Mouse (Mus musculus): ENCODE measurements around the gene Gm17606. TPM values are rescaled to one million over a fixed set of nuclear protein-coding genes. Genes with fewer than 3 reads are reported as not detected.
"Not testable (repeated sequence)": the region's sequence is repeated elsewhere in the genome, so short reads cannot be mapped to it uniquely, and the experiment has no call there.

The Gm17606 gene
- polyA plus RNA-seq, 1 experiment from 2014 or later, result 0.99 TPM

GRCm38 (mm10) chr14:54607226-54607625, 33.5 kb upstream of the Gm17606 start:
- Histone ChIP-seq H3K9ac (no peak overlapping the region), H3K36me3 (peaks cover 7% of the 10 kb centered on the region), H3K9me3 (no peaks in the 10 kb centered on the region), H3K4me3 (no peak overlapping the region), H3K4me2 (no peak overlapping the region), H3K27ac (no peak overlapping the region), H3K27me3 (no peaks in the 10 kb centered on the region), H3K4me1 (peaks cover 21% of the 10 kb centered on the region)
- no peak for ATAC-seq (ENCODE audit: insufficient number of reproducible peaks, low FRiP score, low TSS enrichment, low read depth)
- 63% methylated on average over 8 of the region's 8 CpGs for WGBS

- Histone ChIP-seq H3K27me3 (no peaks in the 10 kb centered on the region), H3K4me2 (no peak overlapping the region), H3K4me3 (no peak overlapping the region), H3K9me3 (no peaks in the 10 kb centered on the region), H3K4me1 (peaks cover 9% of the 10 kb centered on the region), H3K9ac (no peak overlapping the region), H3K27ac (no peak overlapping the region), H3K36me3 (peaks cover 20% of the 10 kb centered on the region)
- 61% methylated on average over 4 of the region's 4 CpGs for WGBS
- ATAC-seq (ENCODE audit: insufficient number of reproducible peaks, low FRiP score, low TSS enrichment, low read depth), result no peak
These were observed 31.5 kb upstream of the Gm17606 start for GRCm38 (mm10) chr14:54609245-54609644.

- Histone ChIP-seq H3K36me3 (peaks cover 24% of the 10 kb centered on the region), H3K4me2 (no peak overlapping the region), H3K27me3 (no peaks in the 10 kb centered on the region), H3K9ac (no peak overlapping the region), H3K4me3 (no peak overlapping the region), H3K4me1 (peaks cover 6% of the 10 kb centered on the region; the same call in 1 of the 2 replicates), H3K9me3 (no peaks in the 10 kb centered on the region), H3K27ac (no peak overlapping the region)
- no peak for ATAC-seq (ENCODE audit: insufficient number of reproducible peaks, low FRiP score, low TSS enrichment, low read depth)
- 82% methylated on average over 4 of the region's 4 CpGs for WGBS
These were observed 30.8 kb upstream of the Gm17606 start for GRCm38 (mm10) chr14:54609962-54610361.

DNA sequence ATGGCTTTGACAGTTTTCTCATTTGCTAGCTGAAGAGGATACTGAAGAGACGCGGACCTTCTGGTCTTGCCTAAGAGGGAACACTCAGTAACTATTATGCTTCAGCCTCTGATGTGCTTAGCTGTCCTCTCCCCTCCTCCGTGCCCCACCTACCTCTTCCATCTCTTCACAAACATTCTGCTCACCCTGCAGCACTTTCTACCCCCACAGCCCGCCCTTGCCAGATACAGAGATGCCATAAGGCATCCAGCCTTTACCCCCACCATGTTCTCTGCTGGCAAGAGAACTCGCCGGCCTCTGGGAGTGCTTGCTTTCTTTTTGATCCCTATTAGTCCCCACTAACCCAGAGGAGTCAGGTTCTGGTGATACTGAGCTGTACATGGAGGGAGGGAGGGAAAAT, 30.1 kb upstream of the Gm17606 start:
- WGBS, result 73% methylated on average over 6 of the region's 6 CpGs
- H3K4me1 ChIP-seq, result 0 out of 2 replicates have a peak, but pooled peaks cover 3% of the 10 kb centered on the region
- no peak overlapping the region for H3K4me3 ChIP-seq
- no peaks in the 10 kb centered on the region for H3K9me3 ChIP-seq
- no peaks in the 10 kb centered on the region for H3K27me3 ChIP-seq
- no peak overlapping the region for H3K9ac ChIP-seq
- no peak overlapping the region for H3K27ac ChIP-seq
- ATAC-seq (ENCODE audit: insufficient number of reproducible peaks, low FRiP score, low TSS enrichment, low read depth), result no peak
- peaks cover 30% of the 10 kb centered on the region for H3K36me3 ChIP-seq
- H3K4me2 ChIP-seq, result no peak overlapping the region

DNA sequence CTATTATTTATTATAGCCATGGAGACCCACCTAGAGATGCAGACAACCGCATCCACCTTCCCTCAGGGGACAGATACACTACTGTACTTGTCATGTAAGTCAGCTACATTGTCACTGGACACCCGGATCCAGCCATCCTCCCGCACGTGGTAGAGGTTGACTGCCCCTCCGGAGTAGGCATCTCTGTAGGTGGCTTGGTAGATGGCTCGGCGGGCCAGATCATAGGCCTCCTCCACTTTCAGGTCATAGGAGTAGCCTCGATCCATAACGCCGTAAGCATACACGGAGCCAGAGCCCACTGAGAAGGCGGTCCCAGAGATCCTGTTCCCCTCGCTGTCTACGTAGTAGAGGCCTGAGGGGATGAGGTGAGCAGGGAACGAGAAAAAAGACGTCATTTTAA, 26.6 kb upstream of the Gm17606 start:
- not testable (repeated sequence) for H3K4me1 ChIP-seq; ATAC-seq (ENCODE audit: insufficient number of reproducible peaks, low FRiP score, low TSS enrichment, low read depth); H3K9ac ChIP-seq; H3K4me3 ChIP-seq; H3K9me3 ChIP-seq; H3K4me2 ChIP-seq; H3K27ac ChIP-seq; H3K27me3 ChIP-seq
- 90% methylated on average over 16 of the region's 16 CpGs for WGBS
- peaks cover 38% of the 10 kb centered on the region for H3K36me3 ChIP-seq

- no peaks in the 10 kb centered on the region for H3K9me3 ChIP-seq
- no peak overlapping the region for H3K27ac ChIP-seq
- H3K27me3 ChIP-seq, result no peaks in the 10 kb centered on the region
- no peak for ATAC-seq (ENCODE audit: insufficient number of reproducible peaks, low FRiP score, low TSS enrichment, low read depth)
- no peak overlapping the region for H3K4me3 ChIP-seq
- H3K4me2 ChIP-seq, result no peak overlapping the region
- 92% methylated on average over 16 of the region's 16 CpGs for WGBS
- H3K36me3 ChIP-seq, result peaks cover 38% of the 10 kb centered on the region
- no peak overlapping the region for H3K9ac ChIP-seq
- peaks cover 10% of the 10 kb centered on the region; the same call in 1 of the 2 replicates for H3K4me1 ChIP-seq
These were observed 24.4 kb upstream of the Gm17606 start for GRCm38 (mm10) chr14:54616226-54616825.

DNA sequence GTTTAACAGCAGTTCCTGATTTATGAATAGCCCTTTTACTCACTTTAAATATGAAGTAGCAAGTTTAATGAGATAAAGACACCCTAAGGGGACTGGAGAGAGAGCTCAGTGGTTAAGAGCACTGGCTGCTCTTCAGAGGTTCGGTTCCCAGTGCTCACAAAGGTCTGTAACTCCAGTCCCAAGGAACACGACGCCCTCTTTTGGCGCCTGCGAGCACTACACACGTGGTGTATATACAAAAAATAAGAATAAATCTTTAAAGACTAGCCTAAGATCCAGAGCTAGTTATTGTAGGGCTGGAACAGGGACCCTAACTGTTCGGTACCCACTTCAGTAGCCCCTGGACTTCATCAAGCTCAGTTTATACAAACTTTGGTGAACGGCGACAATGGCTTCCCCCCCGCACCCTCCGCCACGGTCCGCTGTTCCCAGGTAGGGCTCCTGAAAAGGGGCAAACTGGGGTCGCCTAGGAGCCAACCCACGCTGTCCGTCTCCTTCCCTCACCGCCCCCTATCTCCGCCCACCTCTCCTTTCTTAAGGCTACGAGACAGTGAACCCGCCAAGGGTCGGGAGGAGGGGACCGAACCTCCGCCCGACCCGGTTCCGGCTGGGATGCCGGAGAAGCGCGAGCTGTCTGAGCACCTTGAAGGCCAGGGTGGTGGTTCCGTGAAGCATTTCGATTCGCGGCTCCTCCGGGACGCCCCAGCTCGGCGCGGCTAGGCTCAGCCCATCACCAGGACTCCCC, 23.4 kb upstream of the Gm17606 start:
- H3K27ac ChIP-seq, result peak overlapping the region; percentile 86
- peak; percentile 36; the same call in 1 of the 2 replicates for ATAC-seq (ENCODE audit: insufficient number of reproducible peaks, low FRiP score, low TSS enrichment, low read depth)
- 2% methylated on average over 34 of the region's 38 CpGs for WGBS
- peaks cover 30% of the 10 kb centered on the region for H3K36me3 ChIP-seq
- peak overlapping the region; percentile 76 for H3K4me3 ChIP-seq
- peak overlapping the region; percentile 68 for H3K9ac ChIP-seq
- H3K4me2 ChIP-seq, result peak overlapping the region; percentile 64
- H3K4me1 ChIP-seq, result peaks cover 10% of the 10 kb centered on the region; the same call in 1 of the 2 replicates
- no peaks in the 10 kb centered on the region for H3K9me3 ChIP-seq
- no peaks in the 10 kb centered on the region for H3K27me3 ChIP-seq

DNA sequence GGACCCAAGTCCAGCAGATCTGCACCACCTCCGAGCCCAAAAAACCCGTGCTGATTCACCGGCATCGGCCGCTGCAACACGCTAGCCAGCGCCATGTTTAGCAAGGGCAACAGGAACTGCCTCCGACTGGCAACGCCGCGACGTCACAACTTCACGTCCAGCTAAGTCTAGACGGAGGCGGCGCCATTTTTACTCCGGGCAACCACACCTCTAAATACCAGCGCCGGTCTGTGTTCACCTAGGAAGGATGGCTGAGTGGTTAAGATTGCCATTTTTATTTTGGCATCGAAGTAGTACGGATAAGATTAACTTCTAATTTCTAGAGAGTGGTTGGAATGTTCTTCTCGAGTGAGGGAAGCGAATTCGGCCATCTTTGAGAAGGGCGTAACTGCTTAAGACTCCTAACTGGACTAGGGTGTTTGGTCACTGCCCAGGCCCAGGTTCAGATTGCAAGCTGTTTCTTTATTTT, 22.8 kb upstream of the Gm17606 start, which contains the start of gene Psmb5:
Psmb5 (minus strand) TSS at position 126 of the 469 bp plus-strand sequence.
- Histone ChIP-seq H3K9ac (peak within 1 kb of the TSS; percentile 68), H3K9me3 (no peaks in the 10 kb centered on the region), H3K36me3 (peaks cover 24% of the 10 kb centered on the region), H3K4me3 (peak within 1 kb of the TSS; percentile 76), H3K27me3 (no peaks in the 10 kb centered on the region), H3K4me2 (peak within 1 kb of the TSS; percentile 64), H3K27ac (peak within 1 kb of the TSS; percentile 86), H3K4me1 (peaks cover 10% of the 10 kb centered on the region; the same call in 1 of the 2 replicates)
- peak; percentile 83 for ATAC-seq (ENCODE audit: insufficient number of reproducible peaks, low FRiP score, low TSS enrichment, low read depth)
- under 1% methylated on average over 25 of the region's 25 CpGs for WGBS

GRCm38 (mm10) chr14:54621133-54621532, 19.6 kb upstream of the Gm17606 start, which contains the start of gene Psmb11:
Gene Psmb11, plus strand, starts transcription at chr14:54621433.
- no peak within 1 kb of the TSS for H3K9ac ChIP-seq
- no peaks in the 10 kb centered on the region for H3K27me3 ChIP-seq
- ATAC-seq (ENCODE audit: insufficient number of reproducible peaks, low FRiP score, low TSS enrichment, low read depth), result no peak
- 87% methylated on average over 1 of the region's 1 CpGs for WGBS
- H3K27ac ChIP-seq, result no peak within 1 kb of the TSS
- no peak within 1 kb of the TSS for H3K4me3 ChIP-seq
- H3K36me3 ChIP-seq, result peaks cover 2% of the 10 kb centered on the region
- H3K9me3 ChIP-seq, result no peaks in the 10 kb centered on the region
- no peak within 1 kb of the TSS for H3K4me2 ChIP-seq
- peaks cover 10% of the 10 kb centered on the region; the same call in 1 of the 2 replicates for H3K4me1 ChIP-seq

DNA sequence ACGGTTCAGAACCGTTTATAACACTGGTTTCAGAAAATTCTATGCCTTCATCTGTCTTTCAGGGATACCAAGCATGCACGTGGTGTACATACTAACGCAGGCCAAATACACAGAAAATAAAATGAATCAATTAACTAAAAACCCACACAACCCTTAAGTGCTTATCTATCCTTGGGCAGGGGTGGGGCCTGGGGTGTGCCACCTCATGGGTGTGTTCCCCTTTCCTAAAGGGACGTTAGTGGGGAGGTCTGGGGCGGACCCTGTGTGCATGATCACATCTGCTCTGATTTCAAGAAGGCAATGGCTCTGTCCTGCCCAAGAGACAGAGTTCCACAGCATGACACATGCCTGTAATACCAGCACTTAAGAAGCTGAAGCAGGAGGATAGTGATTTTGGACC, 17.4 kb upstream of the Gm17606 start:
- H3K36me3 ChIP-seq, result no peaks in the 10 kb centered on the region
- no peaks in the 10 kb centered on the region for H3K27me3 ChIP-seq
- no peaks in the 10 kb centered on the region for H3K4me1 ChIP-seq
- WGBS, result 77% methylated on average over 6 of the region's 6 CpGs
- no peak overlapping the region for H3K9ac ChIP-seq
- H3K4me2 ChIP-seq, result no peak overlapping the region
- no peak overlapping the region for H3K4me3 ChIP-seq
- no peak for ATAC-seq (ENCODE audit: insufficient number of reproducible peaks, low FRiP score, low TSS enrichment, low read depth)
- H3K9me3 ChIP-seq, result no peaks in the 10 kb centered on the region
- no peak overlapping the region for H3K27ac ChIP-seq

DNA sequence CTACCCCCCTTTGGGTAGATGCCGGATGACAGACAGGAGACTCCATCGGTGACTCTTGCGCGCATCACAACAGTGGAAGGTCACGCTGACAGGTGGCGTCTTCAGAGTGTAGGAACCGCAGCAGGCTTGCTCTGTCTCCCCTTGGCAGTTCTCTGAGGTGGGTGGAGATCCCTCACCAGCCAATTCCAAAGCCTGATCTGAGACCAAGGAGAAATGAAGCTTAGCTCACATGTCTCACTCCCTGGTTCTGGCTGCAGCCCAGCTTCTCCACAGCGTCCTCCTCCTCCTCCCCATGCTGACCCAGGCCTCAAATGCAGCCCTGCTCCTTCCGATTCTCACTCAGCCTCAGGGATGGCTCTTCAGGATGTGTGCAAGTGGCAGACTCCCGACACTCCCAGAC, 15.8 kb upstream of the Gm17606 start:
- H3K4me2 ChIP-seq, result no peak overlapping the region
- no peaks in the 10 kb centered on the region for H3K9me3 ChIP-seq
- ATAC-seq (ENCODE audit: insufficient number of reproducible peaks, low FRiP score, low TSS enrichment, low read depth), result no peak
- H3K27ac ChIP-seq, result no peak overlapping the region
- no peak overlapping the region for H3K4me3 ChIP-seq
- no peaks in the 10 kb centered on the region for H3K4me1 ChIP-seq
- 0 out of 2 replicates have a peak overlapping the region, but pooled peaks have one; percentile 4 for H3K9ac ChIP-seq
- no peaks in the 10 kb centered on the region for H3K27me3 ChIP-seq
- H3K36me3 ChIP-seq, result no peaks in the 10 kb centered on the region
- WGBS, result 75% methylated on average over 10 of the region's 10 CpGs

DNA sequence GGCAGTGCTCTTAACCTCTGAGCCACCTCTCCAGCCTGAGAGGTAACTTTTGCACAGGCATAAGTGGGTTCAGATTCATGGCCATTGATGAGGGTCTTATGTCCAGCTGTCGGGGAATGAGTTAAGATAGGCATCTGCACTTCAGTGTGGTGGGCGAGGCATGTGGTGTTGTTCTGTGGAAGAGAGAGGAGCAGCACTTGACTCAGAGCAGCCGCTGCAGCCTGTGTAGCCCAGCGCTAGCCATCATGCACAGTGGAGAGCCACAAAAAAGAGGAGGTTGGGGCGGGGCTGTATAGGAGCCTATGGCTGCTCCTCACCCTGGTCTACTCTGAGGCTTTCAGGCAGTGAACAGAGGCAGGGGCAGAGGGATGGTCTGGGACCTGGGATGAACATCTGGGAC, 12.6 kb upstream of the Gm17606 start:
- Histone ChIP-seq H3K9ac (peak overlapping the region; percentile 10; the same call in 1 of the 2 replicates), H3K36me3 (peaks cover 20% of the 10 kb centered on the region), H3K27ac (no peak overlapping the region), H3K9me3 (no peaks in the 10 kb centered on the region), H3K4me2 (no peak overlapping the region), H3K4me1 (no peaks in the 10 kb centered on the region), H3K27me3 (no peaks in the 10 kb centered on the region), H3K4me3 (no peak overlapping the region)
- WGBS, result 74% methylated on average over 5 of the region's 5 CpGs
- no peak for ATAC-seq (ENCODE audit: insufficient number of reproducible peaks, low FRiP score, low TSS enrichment, low read depth)

Data from limb, embryonic 15.5 days (tissue).